Mouse (Mus musculus) left cerebral cortex, postnatal 4 days (tissue): Measurements from ENCODE around the gene Prima1. TPM values are rescaled to one million over a fixed set of nuclear protein-coding genes. Genes with fewer than 3 reads are reported as not detected.

ENCODE experiments used
- DNase-seq: peaks from one replicate; pipeline ENCODE4 v3.0.0-alpha.2; 2022
- intact Hi-C: fragments of 180-260 bp; cut with DNase I; formaldehyde crosslinking; loops from one replicate; pipeline ENCODE4 v1.15.1; 2025
- total RNA-seq, 2 experiments: library from RNA; stranded (reverse); gene quantifications; 2 replicates each; pipeline ENCODE4 v1.2.3; 2021

Prima1 gene
- total RNA-seq, 2 experiments from 2014 or later = 0.62 to 1.8 TPM

DNA sequence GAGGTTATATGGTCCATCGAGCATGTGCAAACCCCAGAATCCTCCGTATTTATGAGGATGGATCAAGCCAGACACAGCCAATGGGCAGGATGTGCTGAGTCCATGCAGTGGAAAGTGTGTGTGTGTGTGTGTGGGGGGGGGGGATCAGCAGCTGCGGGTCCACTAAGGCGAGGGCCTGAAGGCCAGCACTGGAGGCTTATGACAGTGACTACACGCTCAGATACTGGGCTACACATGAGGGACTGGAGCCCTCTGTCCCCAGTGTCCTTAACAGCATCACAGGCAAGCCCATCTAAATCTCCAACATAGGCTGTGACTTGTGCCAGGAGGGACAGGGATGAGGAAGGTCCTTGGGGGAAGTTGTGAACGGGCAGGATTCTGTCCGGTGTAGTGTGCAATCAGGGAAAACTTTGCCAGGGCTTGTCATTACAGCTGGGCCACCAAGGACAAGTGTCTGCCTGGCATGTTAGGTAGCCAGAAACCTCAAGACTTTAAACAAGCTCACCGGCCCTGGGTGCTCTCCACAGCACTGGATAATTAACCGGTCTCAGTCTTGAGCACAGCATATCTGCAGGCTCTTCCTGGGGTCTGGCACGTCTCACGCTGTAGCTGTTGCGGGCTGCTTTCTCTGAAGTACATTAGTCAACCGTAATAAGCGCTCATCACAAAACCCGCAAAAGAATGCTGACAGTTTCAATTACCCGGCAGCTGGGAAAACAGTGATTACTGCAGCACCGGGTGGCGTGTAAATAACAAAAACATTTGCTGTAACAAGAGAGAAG is 84.6 kb downstream of the Prima1 start:
- intact Hi-C loops = no loop called here
- DNase-seq = no peak

DNA sequence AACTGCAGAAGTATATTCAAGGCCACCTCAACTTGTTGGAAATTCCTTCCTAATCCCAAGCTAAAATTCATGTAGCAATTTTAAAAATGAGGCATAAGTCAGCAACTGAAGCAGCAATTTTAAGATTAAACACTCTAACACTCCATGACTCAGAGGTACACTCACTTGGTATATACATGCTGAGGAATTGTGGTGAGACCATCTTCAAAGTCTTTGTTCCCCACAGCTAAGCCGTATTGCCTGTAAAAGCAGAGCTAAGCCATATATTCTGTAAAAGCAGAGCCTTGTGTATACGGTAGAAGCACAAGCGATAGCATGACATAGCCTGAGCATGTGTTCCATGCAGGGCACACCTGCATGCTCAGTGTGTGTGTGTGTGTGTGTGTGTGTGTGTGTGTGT is 86.5 kb downstream of the Prima1 start:
- no peak for DNase-seq
- intact Hi-C loops = no loop called here

DNA sequence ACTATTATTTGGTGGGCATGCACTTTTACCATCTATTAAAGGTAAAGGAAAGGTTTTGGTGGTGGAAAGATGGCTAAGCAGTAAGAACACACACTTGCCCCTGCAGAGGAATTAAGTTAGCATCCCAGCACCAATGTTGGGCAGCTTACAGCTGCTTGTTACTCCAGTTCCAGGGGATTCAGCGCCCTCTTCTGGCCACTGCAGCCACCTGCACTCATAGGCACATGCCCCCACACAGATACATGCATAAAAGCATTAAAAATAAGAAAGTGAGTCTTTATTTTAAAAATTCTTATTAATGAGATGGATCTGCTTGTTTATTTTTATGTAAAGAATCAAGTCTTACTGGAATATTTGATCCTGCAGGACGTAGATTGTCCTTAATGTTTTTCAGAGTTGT is 87.0 kb downstream of the Prima1 start:
- intact Hi-C loops = no loop called here
- DNase-seq = no peak

DNA sequence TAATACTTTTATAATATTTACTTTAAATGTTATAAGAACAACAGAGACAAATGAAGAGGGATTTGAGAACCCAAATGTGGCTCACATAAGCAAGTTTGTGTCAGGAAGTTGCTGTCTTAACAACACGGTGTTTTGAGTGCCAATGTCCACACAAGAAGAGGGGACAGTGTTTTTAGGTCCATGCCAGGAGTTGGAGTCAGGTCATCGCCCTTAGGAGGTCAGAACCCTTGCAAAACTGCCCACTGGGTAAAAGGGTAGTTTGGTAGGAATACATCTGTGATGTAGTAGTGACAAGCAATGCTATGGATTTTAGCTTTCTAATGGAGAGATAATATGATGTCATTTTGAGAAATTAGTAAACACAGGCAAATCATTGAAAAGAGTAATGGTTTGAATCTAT is 91.7 kb downstream of the Prima1 start:
- intact Hi-C loops = no loop called here
- no peak for DNase-seq

Other genes with a start within 250 kb of the Prima1 start
- gene Fam181a, start 68.8 kb upstream of the Prima1 start, total RNA-seq = 1 to 10 TPM; 4.9 to 7.0 TPM
- gene Asb2, start 113.9 kb upstream of the Prima1 start, total RNA-seq = 1 to 10 TPM; 1.4 to 1.8 TPM
- 10 to 100 TPM; 17.4 to 17.7 TPM for gene Otub2, start 146.5 kb upstream of the Prima1 start, total RNA-seq
- 1 to 10 TPM; 2.6 to 5.7 TPM for gene 9330161L09Rik, start 165.7 kb upstream of the Prima1 start, total RNA-seq
- gene Ddx24, start 183.7 kb upstream of the Prima1 start, total RNA-seq = 100 to 1,000 TPM; 123 to 143 TPM
- 10 to 100 TPM; 19.2 to 23.7 TPM for gene Ifi27, start 192.1 kb upstream of the Prima1 start, total RNA-seq
- 1 to 10 TPM; 1.6 to 2.1 TPM for gene Ifi27l2a, start 201.5 kb upstream of the Prima1 start, total RNA-seq
- not detected for gene Ifi27l2b, start 215.1 kb upstream of the Prima1 start, total RNA-seq